In genomic region chr9:75382825-75383224, GRCm38 (mm10) we compare ENCODE assay signal across 31 mouse cellular contexts. TPM values are rescaled to one million over a fixed set of nuclear protein-coding genes. Genes with fewer than 3 reads are reported as not detected.
A peak's percentile ranks its signal among the peaks of the same experiment; 100 is the strongest.
DNase-seq lines count a peak whose midpoint lies in the region; TF ChIP-seq lines count a peak whose summit lies in the region.
"Had no signal": no experiment of that assay in that cellular context is flagged by ENCODE, and none has a peak within 500 bp of the region (broad histone marks: within the 10 kb centered on the region; RNA-seq: fewer than 3 reads in every experiment).

No protein-coding gene starts in this region.

- no peak for TF ChIP-seq POLR2A in testis, adult 2 months (IDR thresholded peaks at IDR 0.05; ENCODE audit: control insufficient read depth, low read depth, low read length)

- no peak overlapping the region for H3K27ac ChIP-seq in testis, adult 2 months (ENCODE audit: control insufficient read depth, insufficient read depth, low read depth, low read length)
- H3K27ac ChIP-seq: embryonic facial prominence, embryonic 12.5 days; embryonic facial prominence, embryonic 15.5 days; heart, embryonic 10.5 days; heart, embryonic 13.5 days; hindbrain, embryonic 12.5 days; hindbrain, embryonic 15.5 days had no signal

- no peak for DNase-seq in testis, postnatal 14 days (ENCODE audit: low spot score)
- DNase-seq in ES-CJ7 (ENCODE audit: low read depth, low spot score) (peak; percentile 68), ZHBTc4 (ENCODE audit: low read depth, low spot score) (peak; percentile 69)
- no peak for DNase-seq in frontal cortex, postnatal 10 days (ENCODE audit: low spot score in 2 of 2)
- no peak for DNase-seq in layer of hippocampus, adult 18-20 months (ENCODE audit: low spot score in 2 of 2)
- DNase-seq in retina, postnatal 1 day = no peak
- DNase-seq: adrenal gland, adult 2 months; adrenal gland, postnatal 14 days; B cell, adult 2 months; cerebellum, adult 11 months; cerebellum, adult 2 months; cerebellum, adult 9-11 months; cerebellum, postnatal 25 days; forebrain, postnatal 0 days; gastrocnemius, postnatal 25 days; heart, adult 18-20 months; heart, postnatal 14 days; heart, postnatal 4 days had no signal

- H3K4me1 ChIP-seq in testis, adult 2 months (ENCODE audit: control insufficient read depth, insufficient read depth, low read length) = peaks cover 5% of the 10 kb centered on the region; the same call in 1 of the 2 replicates
- H3K4me1 ChIP-seq: embryonic facial prominence, embryonic 12.5 days; embryonic facial prominence, embryonic 15.5 days; heart, embryonic 10.5 days; heart, embryonic 13.5 days; hindbrain, embryonic 12.5 days; hindbrain, embryonic 15.5 days had no signal

- no peak for TF ChIP-seq CTCF in testis, adult 2 months (IDR thresholded peaks at IDR 0.05; ENCODE audit: control insufficient read depth, insufficient read depth, insufficient replicate concordance, low read depth, low read length)

- H3K4me3 ChIP-seq in testis, adult 2 months (ENCODE audit: control insufficient read depth, low read depth, low read length) = peak overlapping the region; percentile 16
- H3K4me3 ChIP-seq: embryonic facial prominence, embryonic 12.5 days; embryonic facial prominence, embryonic 15.5 days; heart, embryonic 10.5 days; heart, embryonic 13.5 days; hindbrain, embryonic 12.5 days; hindbrain, embryonic 15.5 days had no signal

- no peaks in the 10 kb centered on the region for H3K36me3 ChIP-seq in testis, adult 2 months (ENCODE audit: control insufficient read depth, insufficient read depth, low read length)

- H3K27me3 ChIP-seq in testis, adult 2 months (ENCODE audit: control insufficient read depth, insufficient read depth, low read length) = no peaks in the 10 kb centered on the region
- H3K27me3 ChIP-seq: embryonic facial prominence, embryonic 12.5 days; embryonic facial prominence, embryonic 15.5 days; heart, embryonic 13.5 days; hindbrain, embryonic 12.5 days; hindbrain, embryonic 15.5 days had no signal

RNA-seq across cellular contexts. Expression of gene Mapk6, which starts 27.0 kb away (rescaled TPM):
- polyA plus RNA-seq in testis, adult 2 months (2012; rRNA removed) = 204 and 209 TPM in 2 replicates
- 10 to 100 TPM; 25.4 to 27.0 TPM for total RNA-seq in layer of hippocampus, adult 18-20 months (2021)

RNA-seq across cellular contexts. Expression of gene Bcl2l10, which starts 35.3 kb away (rescaled TPM):
- 0.08 TPM in 1 of 2 replicates, not detected in the other for polyA plus RNA-seq in testis, adult 2 months (2012; rRNA removed)
- not detected for total RNA-seq in layer of hippocampus, adult 18-20 months (2021)
- total RNA-seq: adrenal gland, postnatal 14 days; common myeloid progenitor, adult 5-6 weeks; forebrain, postnatal 0 days; gastrocnemius, adult 8-10 months; gastrocnemius, postnatal 25 days; heart, postnatal 14 days had no signal
- polyA plus RNA-seq: embryonic facial prominence, embryonic 12.5 days; embryonic facial prominence, embryonic 15.5 days; forebrain, embryonic 11.5 days; forebrain, embryonic 14.5 days; forebrain, postnatal 0 days; heart, embryonic 10.5 days; heart, embryonic 13.5 days; heart, embryonic 16.5 days; hindbrain, embryonic 12.5 days; hindbrain, embryonic 15.5 days; intestine, embryonic 16.5 days had no signal

RNA-seq across cellular contexts. Expression of gene Leo1, which starts 58.5 kb away (rescaled TPM):
- 12.2 and 13.6 TPM in 2 replicates for polyA plus RNA-seq in testis, adult 2 months (2012; rRNA removed)
- 10 to 100 TPM; 22.9 to 23.2 TPM for total RNA-seq in layer of hippocampus, adult 18-20 months (2021)

Comparison
In these comparisons a context has a peak if more than half of its experiments do, and no peak if none do; other contexts are left out.
1. DNase-seq: peak in ES-CJ7 (single experiment) and ZHBTc4 (single experiment); none in testis, postnatal 14 days (single experiment), frontal cortex, postnatal 10 days (0 of 2), layer of hippocampus, adult 18-20 months (0 of 2) and retina, postnatal 1 day (single experiment).